Mouse (Mus musculus) urinary bladder, adult 2 months (tissue): ENCODE data around the gene Sub1. TPM values are rescaled to one million over a fixed set of nuclear protein-coding genes. Genes with fewer than 3 reads are reported as not detected.

Experiments used
- DNase-seq: peaks from one replicate; pipeline ENCODE4 v3.0.0; 2022; ENCODE audit warnings: low spot score
- polyA plus RNA-seq: library from polyadenylated mRNA; depleted of rRNA; stranded (reverse); fragments of >200 nt; gene quantifications from 2 replicates; pipeline ENCODE4 v1.2.3, GENCODE M21; 2012; rRNA removed

Sub1 gene
- polyA plus RNA-seq, result 129 and 172 TPM in 2 replicates

GRCm38 (mm10) chr15:11996883-11997282 lies at the start of gene Sub1:
Gene Sub1, minus strand, starts transcription at chr15:11996983.
- no peak for DNase-seq

DNA sequence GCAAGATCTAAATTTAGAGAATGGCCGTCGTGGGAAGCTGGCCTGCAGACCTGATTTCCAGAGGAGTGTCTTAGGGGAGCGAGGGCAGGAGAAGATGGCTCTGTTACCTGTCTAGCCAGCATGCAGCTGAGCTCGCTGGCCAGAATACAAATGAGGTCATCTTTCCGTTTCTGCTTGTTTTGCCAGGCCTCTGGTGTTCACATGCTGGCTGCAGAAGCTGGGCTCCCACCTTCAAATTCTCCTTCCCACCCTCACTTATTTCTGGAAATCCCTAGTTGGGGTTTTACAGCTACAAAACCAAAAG lies 43.6 kb upstream of the Sub1 start:
- no peak for DNase-seq

DNA sequence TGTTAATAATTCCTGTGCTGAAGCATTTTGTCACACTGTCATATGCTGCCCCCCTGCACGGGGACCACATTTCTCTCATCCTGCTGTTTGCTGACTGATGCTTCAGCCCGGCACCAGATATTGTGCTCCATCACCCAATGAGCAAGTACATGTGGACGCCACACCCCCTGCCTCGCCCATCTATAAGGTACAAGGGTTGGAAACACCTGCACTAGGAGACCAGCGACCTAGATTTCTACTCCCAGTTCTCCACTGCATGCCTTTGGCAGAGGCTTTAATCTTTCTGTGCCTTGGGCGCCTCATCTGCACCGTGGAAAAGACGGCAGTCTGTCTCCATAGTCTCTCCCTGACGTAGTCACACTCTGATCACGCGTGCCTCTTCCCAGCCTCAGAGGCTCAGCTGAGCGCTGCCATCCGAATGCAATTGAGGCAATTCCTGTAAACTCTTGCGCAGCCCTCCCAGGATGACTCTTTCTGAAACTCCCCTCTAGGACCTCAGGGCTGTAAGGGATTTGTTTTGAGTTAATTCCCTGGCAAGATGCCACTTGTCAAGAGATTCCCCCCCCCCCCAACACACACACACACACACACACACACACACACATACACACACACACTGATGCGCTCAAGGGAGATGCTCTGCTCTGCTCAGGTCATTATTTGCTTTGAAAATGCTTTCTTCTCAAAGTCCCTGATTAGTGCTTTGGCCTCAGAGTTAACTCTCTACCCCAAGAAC lies 43.1 kb upstream of the Sub1 start:
- DNase-seq, result no peak

DNA sequence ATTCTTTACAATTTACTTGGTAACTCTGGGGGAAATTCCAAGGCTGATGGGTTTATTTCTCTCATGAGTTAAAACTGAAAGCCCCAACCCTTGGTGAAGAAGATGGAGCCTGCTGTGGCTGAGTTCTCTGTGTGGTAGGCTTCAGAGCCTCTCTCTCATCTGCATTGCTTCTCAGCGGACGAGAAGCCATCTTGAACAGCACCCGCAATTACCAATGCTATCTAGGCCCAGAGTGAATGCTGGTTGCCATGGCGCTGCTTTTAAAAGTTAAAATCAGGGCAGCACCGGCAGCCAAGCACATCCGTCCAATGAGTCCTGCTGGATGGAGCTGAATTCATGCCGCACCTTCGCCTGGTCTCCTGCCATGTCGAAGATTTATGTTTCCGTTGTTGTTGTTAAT lies 42.5 kb upstream of the Sub1 start:
- DNase-seq, result no peak

- no peak for DNase-seq
Observed at GRCm38 (mm10) chr15:12037866-12038625, 41.3 kb upstream of the Sub1 start.

- no peak for DNase-seq
Observed at GRCm38 (mm10) chr15:12037217-12037616, 40.4 kb upstream of the Sub1 start.

- DNase-seq, result no peak
Observed at GRCm38 (mm10) chr15:12036675-12037074, 39.9 kb upstream of the Sub1 start.

DNA sequence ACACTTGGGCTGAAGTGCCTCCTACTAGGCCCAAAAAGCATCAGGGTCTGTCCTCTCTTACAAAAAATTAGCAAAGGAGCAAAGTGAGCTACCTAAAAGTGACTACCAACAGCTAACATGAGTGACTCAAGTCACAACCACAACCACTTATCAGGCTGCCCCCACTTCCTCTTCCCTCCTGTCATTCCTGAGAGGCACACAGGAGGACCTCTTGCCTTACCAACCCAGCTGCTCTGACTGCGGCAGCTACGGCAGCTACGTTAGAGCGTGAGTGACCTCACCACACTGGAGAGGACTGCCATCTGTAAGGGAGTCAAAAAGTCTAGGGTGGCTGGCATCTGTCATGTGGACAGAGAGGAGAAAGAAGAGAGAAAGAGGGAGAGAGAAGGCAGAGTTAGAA lies 37.5 kb upstream of the Sub1 start:
- no peak for DNase-seq

DNA sequence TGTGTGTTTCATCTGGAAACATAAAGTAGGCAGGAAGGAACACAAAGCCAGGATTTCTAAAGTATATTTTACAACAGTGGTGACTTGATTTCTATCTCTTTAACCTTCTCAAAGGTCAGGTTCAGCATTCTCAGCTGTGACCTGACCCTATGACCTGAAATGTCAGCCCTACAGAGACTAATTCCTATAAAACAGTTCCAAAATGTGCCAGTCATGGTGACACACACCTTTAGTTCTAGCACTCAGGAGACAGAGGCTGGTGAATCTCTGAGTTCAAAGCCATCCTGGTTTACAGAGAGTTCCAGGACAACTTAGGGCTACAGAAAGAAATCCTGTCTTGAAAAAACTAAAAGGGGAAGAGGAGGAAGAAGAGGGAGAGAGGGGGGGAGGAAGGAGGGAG lies 36.4 kb upstream of the Sub1 start:
- DNase-seq, result no peak

DNA sequence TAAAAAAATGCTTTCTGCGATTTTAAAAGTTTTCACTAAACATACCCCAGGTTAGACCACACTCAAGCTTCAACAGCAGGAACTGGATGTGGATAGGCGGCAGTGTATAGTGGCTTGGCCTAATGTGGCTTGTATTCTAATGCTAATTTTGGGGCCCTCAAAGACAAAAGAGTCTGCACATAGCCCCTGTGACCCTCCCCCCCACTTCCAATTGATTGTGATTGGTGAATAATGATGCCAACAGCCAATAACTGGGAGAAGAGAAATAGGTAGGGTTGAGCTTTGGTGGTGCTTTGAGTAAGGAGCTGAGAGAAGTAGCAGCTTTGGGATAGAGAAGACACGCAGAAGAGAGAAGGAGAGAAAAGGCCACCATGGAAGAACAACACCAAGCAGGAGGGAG lies 35.7 kb upstream of the Sub1 start:
- no peak for DNase-seq

DNA sequence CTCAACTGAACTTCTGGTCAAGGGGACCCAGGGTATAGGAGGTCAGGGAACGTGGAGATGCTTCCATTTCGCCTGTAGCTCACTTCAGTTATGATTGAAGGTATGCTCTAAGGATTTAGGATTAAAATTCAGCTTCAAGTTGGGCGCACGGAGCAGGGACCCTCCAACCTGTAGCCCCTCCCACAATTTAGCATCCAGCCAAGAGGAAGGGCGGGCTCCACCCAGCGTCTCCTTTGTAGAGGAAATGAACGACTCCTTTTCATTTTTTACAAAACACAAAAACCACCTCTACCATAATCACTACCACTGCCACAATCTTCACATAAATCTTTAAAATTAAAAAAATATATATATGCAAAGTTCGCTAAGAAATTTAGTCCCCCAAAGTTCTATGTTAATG lies 35.1 kb upstream of the Sub1 start:
- DNase-seq, result no peak

GRCm38 (mm10) chr15:12030221-12030620 lies 33.4 kb upstream of the Sub1 start:
- no peak for DNase-seq

DNA sequence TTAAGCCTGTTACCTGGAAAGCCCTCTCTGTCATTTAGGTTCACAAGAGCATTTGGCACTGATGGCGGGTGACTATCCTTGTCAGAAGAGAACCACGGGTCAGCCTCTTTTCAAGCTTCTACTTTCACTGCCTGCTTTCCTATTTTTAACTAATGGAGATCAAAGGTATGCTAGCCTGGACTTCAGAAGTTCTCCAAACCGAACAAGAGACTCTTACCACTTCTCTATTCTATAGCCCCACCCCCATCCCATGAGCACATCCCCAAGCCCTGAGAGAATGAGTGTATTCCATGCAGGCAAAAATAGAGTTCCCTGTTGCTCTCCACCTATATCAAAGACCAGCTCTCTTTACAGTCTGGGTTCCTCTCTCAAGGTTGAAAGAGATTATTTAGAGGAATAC lies 31.0 kb upstream of the Sub1 start:
- no peak for DNase-seq

- no peak for DNase-seq
Observed at GRCm38 (mm10) chr15:12026932-12027450, 30.2 kb upstream of the Sub1 start.

DNA sequence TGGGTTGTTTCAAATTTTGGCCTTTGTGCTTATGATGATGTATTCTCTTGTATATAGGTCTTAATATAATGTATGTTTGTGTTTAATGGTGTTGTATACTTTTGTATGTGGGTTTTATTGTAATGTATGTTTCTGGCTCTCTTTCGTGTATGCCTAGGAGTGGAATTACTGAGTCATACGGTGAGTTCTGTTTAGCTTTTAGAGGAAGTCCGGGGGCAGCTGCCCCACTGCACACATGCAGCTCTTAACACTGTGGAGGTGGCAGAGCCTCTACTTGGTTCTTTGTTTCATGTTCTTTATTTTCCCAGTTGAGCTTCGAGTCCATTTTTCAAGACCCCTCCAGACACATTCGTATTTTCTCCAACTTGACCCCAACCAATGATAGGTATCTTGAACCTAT lies 29.2 kb upstream of the Sub1 start:
- DNase-seq, result no peak

GRCm38 (mm10) chr15:12025341-12025740 lies 28.6 kb upstream of the Sub1 start:
- DNase-seq, result no peak

DNA sequence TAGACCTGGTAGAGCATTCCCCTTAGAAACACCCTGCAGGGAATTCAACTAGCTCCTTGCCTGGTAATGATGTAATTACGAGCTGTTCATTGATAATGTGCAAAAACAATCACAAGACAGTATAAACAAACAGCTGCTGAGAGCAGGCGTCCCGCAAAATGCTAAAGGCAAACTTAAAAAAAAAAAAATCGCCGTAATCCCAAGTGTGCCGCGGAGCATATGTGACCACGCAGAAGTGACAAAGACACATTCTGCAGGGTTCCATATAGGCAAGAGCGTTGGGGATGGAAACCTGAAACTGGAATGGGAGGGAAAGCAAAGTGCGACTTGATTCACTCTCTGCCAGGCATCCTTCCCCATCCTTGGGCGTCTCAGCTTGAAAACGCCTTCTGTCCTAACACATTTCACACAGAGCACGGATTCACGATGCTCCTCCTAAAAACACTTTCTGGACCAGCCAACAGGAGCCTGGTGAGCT lies 28.0 kb upstream of the Sub1 start:
- DNase-seq, result no peak

DNA sequence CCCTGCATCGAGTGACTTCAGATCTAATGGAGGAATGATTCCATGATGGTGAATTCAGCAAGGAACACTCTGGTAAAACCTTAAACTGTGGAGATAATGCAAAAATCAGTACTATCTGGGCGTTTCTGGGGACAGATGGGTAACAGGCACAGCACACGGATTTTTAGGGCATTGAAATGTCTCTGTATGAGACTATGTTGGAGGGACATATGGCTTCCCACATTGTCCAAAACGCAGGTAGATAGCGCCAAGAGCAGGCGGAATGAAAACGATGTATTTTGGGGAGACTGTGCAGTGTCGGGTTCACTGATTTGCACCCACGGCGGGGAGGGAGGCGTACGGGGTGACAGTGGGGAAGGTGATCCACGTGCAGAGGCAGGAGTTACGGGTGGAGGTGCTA lies 22.7 kb upstream of the Sub1 start:
- DNase-seq, result no peak

- no peak for DNase-seq
Observed at GRCm38 (mm10) chr15:12018428-12018757, 21.6 kb upstream of the Sub1 start.

DNA sequence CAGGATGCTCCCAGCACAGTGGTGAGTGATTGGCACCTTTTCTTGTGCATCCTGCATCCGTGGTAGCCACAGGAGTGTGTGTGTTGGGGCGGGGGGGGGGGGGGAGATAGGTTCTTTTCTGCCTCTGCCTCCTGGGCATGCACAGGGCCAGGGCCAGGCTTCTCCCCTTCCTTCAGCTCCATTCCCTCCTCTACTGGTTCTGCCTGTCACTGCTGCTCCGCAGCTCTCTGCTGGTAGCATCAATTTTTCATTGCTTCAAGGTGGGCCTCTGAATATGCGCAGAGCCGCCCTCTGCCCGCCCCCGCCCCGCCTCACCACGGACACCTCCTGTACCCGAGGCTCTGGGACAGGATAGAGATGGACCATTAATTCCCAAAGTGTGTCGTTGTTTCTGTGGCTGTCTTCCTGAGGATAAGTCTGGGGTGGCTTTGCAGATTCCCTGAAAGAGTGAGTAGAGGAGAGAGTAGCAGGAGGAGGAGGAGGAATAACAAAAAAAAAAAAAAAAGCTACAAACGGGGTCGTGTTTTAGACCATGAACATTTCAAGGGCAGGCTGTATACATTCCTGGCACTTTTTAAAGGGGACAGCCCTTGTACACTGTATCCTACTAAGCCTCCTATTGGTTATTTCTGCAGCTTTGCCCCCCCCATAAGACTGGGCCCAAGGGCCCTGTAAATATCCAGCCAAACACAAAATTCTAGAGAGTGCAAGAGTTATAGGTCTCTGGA lies 21.1 kb upstream of the Sub1 start:
- DNase-seq, result no peak

GRCm38 (mm10) chr15:12014197-12014905 lies 17.6 kb upstream of the Sub1 start:
- DNase-seq, result no peak
